In the genomic region with DNA sequence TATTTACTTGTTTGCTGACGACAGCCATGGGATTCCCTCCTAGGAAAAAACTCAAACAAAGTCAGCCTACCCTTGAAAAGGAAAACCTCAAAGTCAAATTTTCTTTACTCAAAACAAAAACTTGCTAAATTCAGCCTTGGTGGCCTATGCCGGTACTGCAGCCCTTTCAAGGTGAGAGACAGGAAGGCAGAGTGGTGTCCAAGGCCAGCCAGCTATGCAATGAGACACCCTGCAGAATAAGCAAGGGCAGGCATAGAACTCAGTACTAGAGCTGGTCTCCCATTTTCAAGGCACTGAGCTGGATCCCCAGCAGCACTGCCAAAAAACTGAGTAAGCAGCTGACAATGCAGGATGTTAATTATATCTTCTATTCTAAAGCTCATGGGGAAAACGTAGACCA, we compare ENCODE assay signal across 16 mouse cellular contexts. TPM values are rescaled to one million over a fixed set of nuclear protein-coding genes. Genes with fewer than 3 reads are reported as not detected.
DNase-seq lines count a peak whose midpoint lies in the region; ATAC-seq and TF ChIP-seq lines count a peak whose summit lies in the region.
"Had no signal": no experiment of that assay in that cellular context is flagged by ENCODE, and none has a peak within 500 bp of the region (broad histone marks: within the 10 kb centered on the region; RNA-seq: fewer than 3 reads in every experiment).

No protein-coding gene starts in this region.

- H3K4me1 ChIP-seq in intestine, postnatal 0 days (replicated peaks; ENCODE audit: control insufficient read depth, insufficient read depth, low read length) = no peaks in the 10 kb centered on the region
- 0 out of 2 replicates have a peak, but pooled peaks cover 5% of the 10 kb centered on the region for H3K4me1 ChIP-seq in intestine, embryonic 16.5 days (ENCODE audit: control insufficient read depth, insufficient read depth, low read length)
- peaks cover 3% of the 10 kb centered on the region; the same call in 1 of the 2 replicates for H3K4me1 ChIP-seq in small intestine, adult 2 months (ENCODE audit: control insufficient read depth, insufficient read depth, insufficient read length, low read length)
- H3K4me1 ChIP-seq: lung, embryonic 15.5 days had no signal

- no peaks in the 10 kb centered on the region for H3K9me3 ChIP-seq in intestine, postnatal 0 days (ENCODE audit: control insufficient read depth)
- H3K9me3 ChIP-seq in intestine, embryonic 16.5 days (ENCODE audit: control insufficient read depth, low read length) = no peaks in the 10 kb centered on the region
- H3K9me3 ChIP-seq: lung, embryonic 15.5 days had no signal

- 73% methylated on average over 3 of the region's 3 CpGs for WGBS in intestine, postnatal 0 days
- WGBS in intestine, embryonic 16.5 days = 76% methylated on average over 3 of the region's 3 CpGs
- WGBS in small intestine, adult 2 months = 82% methylated on average over 3 of the region's 3 CpGs

- no peak overlapping the region for H3K4me2 ChIP-seq in intestine, postnatal 0 days (replicated peaks; ENCODE audit: low read depth)
- no peak overlapping the region for H3K4me2 ChIP-seq in intestine, embryonic 16.5 days (ENCODE audit: low read depth, low read length)
- H3K4me2 ChIP-seq: lung, embryonic 15.5 days had no signal

- H3K4me3 ChIP-seq in intestine, postnatal 0 days (ENCODE audit: low read depth, low read length) = no peak overlapping the region
- H3K4me3 ChIP-seq in intestine, embryonic 16.5 days (ENCODE audit: low read length) = no peak overlapping the region
- H3K4me3 ChIP-seq in small intestine, adult 2 months (ENCODE audit: low read depth, low read length) = no peak overlapping the region
- H3K4me3 ChIP-seq: erythroblast, embryonic 14.5 days; lung, embryonic 15.5 days had no signal

- no peak for ATAC-seq in intestine, postnatal 0 days
- ATAC-seq in intestine, embryonic 16.5 days = no peak

- H3K27ac ChIP-seq in intestine, postnatal 0 days (ENCODE audit: low read depth, low read length) = no peak overlapping the region
- H3K27ac ChIP-seq in intestine, embryonic 16.5 days (ENCODE audit: low read length) = no peak overlapping the region
- no peak overlapping the region for H3K27ac ChIP-seq in small intestine, adult 2 months (ENCODE audit: insufficient read depth, low read depth, low read length)
- H3K27ac ChIP-seq: lung, embryonic 15.5 days had no signal

- TF ChIP-seq CTCF in intestine, postnatal 0 days (IDR thresholded peaks at IDR 0.05; ENCODE audit: low read depth) = peak; percentile 48
- TF ChIP-seq CTCF in small intestine, adult 2 months (IDR thresholded peaks at IDR 0.05; ENCODE audit: extremely low read depth, insufficient read length, insufficient replicate concordance, low read depth, low read length) = peak; percentile 6; the same call in 1 of the 2 replicates

- H3K36me3 ChIP-seq in intestine, postnatal 0 days (ENCODE audit: control insufficient read depth, insufficient read depth) = peaks cover 55% of the 10 kb centered on the region
- H3K36me3 ChIP-seq in intestine, embryonic 16.5 days (ENCODE audit: control insufficient read depth, insufficient read depth, low read length) = peaks cover 5% of the 10 kb centered on the region; the same call in 1 of the 2 replicates
- H3K36me3 ChIP-seq in small intestine, adult 2 months (ENCODE audit: control insufficient read depth, insufficient read depth, low read length) = peaks cover 40% of the 10 kb centered on the region

- no peak for TF ChIP-seq POLR2A in small intestine, adult 2 months (IDR thresholded peaks at IDR 0.05; ENCODE audit: low read depth, low read length)

- DNase-seq in ovary, adult 18-20 months (ENCODE audit: low spot score) = peak; percentile 28
- DNase-seq in ovary, postnatal 14 days (ENCODE audit: low spot score) = no peak
- peak; percentile 61 for DNase-seq in ZHBTc4 (ENCODE audit: low read depth, low spot score)
- DNase-seq in heart, adult 18-20 months = no peak
- DNase-seq in natural killer cell, adult 2 months (ENCODE audit: low spot score in 2 of 2) = no peak
- DNase-seq: cerebellum, postnatal 14 days; gastrocnemius, postnatal 10 days; heart, postnatal 10 days; kidney, adult 18-20 months had no signal

- no peaks in the 10 kb centered on the region for H3K27me3 ChIP-seq in intestine, postnatal 0 days (replicated peaks; ENCODE audit: control insufficient read depth, insufficient read depth, low read length)
- no peaks in the 10 kb centered on the region for H3K27me3 ChIP-seq in intestine, embryonic 16.5 days (replicated peaks; ENCODE audit: control insufficient read depth, insufficient read depth, low read length)
- H3K27me3 ChIP-seq in small intestine, adult 2 months (ENCODE audit: control insufficient read depth, insufficient read depth, low read length) = no peaks in the 10 kb centered on the region
- H3K27me3 ChIP-seq: lung, embryonic 15.5 days had no signal

- H3K9ac ChIP-seq in intestine, postnatal 0 days (ENCODE audit: low read depth, low read length) = no peak overlapping the region
- no peak overlapping the region for H3K9ac ChIP-seq in intestine, embryonic 16.5 days (ENCODE audit: low read depth, low read length)
- H3K9ac ChIP-seq: lung, embryonic 15.5 days had no signal

RNA-seq across cellular contexts. Expression of a gene that starts 33.9 kb away (rescaled TPM):
- polyA plus RNA-seq in intestine, postnatal 0 days (2015; fragmentation: Nextera tagmentation; extraction: Ambion mirVana) = 16.4 and 16.5 TPM in 2 replicates
- polyA plus RNA-seq in intestine, embryonic 16.5 days (2015; fragmentation: Nextera tagmentation; extraction: Ambion mirVana) = 14.0 and 14.3 TPM in 2 replicates
- polyA plus RNA-seq in small intestine, adult 2 months (2012; rRNA removed) = 7.2 and 16.0 TPM in 2 replicates
- 10 to 100 TPM; 28.2 to 30.6 TPM for total RNA-seq in heart, adult 18-20 months (2021)

RNA-seq across cellular contexts. Expression of a gene that starts 41.6 kb away (rescaled TPM):
- not detected in 2 replicates for polyA plus RNA-seq in intestine, postnatal 0 days (2015; fragmentation: Nextera tagmentation; extraction: Ambion mirVana)
- polyA plus RNA-seq in intestine, embryonic 16.5 days (2015; fragmentation: Nextera tagmentation; extraction: Ambion mirVana) = not detected in 2 replicates
- polyA plus RNA-seq in small intestine, adult 2 months (2012; rRNA removed) = not detected in 2 replicates
- total RNA-seq in heart, adult 18-20 months (2021) = not detected
- total RNA-seq: gastrocnemius, postnatal 10 days; heart, postnatal 10 days; left cerebral cortex, adult 8-10 months had no signal
- polyA plus RNA-seq: erythroblast, embryonic 14.5 days; lung, embryonic 15.5 days; stomach, embryonic 14.5 days had no signal

RNA-seq across cellular contexts. Expression of a gene that starts 53.8 kb away (rescaled TPM):
- not detected in 2 replicates for polyA plus RNA-seq in intestine, postnatal 0 days (2015; fragmentation: Nextera tagmentation; extraction: Ambion mirVana)
- not detected in 2 replicates for polyA plus RNA-seq in intestine, embryonic 16.5 days (2015; fragmentation: Nextera tagmentation; extraction: Ambion mirVana)
- polyA plus RNA-seq in small intestine, adult 2 months (2012; rRNA removed) = not detected in 2 replicates
- not detected for total RNA-seq in heart, adult 18-20 months (2021)
- total RNA-seq: gastrocnemius, postnatal 10 days; heart, postnatal 10 days; left cerebral cortex, adult 8-10 months had no signal
- polyA plus RNA-seq: lung, embryonic 15.5 days had no signal

Comparison
In these comparisons a context has a peak if more than half of its experiments do, and no peak if none do; other contexts are left out.
1. DNase-seq: peak in ovary, adult 18-20 months (single experiment) and ZHBTc4 (single experiment); none in ovary, postnatal 14 days (single experiment), heart, adult 18-20 months (0 of 2) and natural killer cell, adult 2 months (0 of 2).